ENCODE assay signal across 8 mouse cellular contexts in the genomic region with DNA sequence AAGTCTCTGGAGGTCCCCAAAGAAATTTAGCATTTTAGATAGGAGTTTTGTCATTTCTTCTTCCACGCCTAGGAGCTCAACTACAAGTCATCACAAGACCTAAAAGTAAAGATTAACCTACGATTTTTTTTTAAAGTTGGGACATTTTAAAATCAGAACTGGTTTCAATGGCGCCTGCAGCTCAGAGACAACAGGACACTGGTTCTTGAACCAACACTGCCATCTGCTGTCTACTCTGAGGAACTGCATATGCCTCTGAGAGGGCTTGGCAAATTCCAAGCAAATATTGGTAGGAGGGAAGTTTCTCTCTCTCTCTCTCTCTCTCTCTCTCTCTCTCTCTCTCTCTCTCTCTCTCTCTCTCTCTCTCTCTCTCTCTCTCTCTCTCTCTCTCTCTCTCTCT. TPM values are rescaled to one million over a fixed set of nuclear protein-coding genes. Genes with fewer than 3 reads are reported as not detected.
DNase-seq lines count a peak whose midpoint lies in the region; ATAC-seq and TF ChIP-seq lines count a peak whose summit lies in the region.
"Had no signal": no experiment of that assay in that cellular context is flagged by ENCODE, and none has a peak within 500 bp of the region (broad histone marks: within the 10 kb centered on the region; RNA-seq: fewer than 3 reads in every experiment).

No protein-coding gene starts in this region.

- TF ChIP-seq CTCF in MEL (IDR thresholded peaks at IDR 0.05 in 2 of 3, conservative IDR thresholded peaks at IDR 0.05 in 1 of 3; ENCODE audit: control insufficient read depth in 1 of 3, insufficient read depth in 1 of 3, low read depth in 2 of 3, low read length in 3 of 3, poor library complexity in 1 of 3, severe bottlenecking in 1 of 3): peak; percentile 78 to 89 (median 84)
- peak; percentile 90 for TF ChIP-seq CTCF in kidney, adult 2 months (conservative IDR thresholded peaks at IDR 0.05; ENCODE audit: insufficient read depth, insufficient read length, low read depth, low read length)

- H3K27me3 ChIP-seq in MEL (ENCODE audit: control insufficient read depth in 1 of 2, insufficient read depth in 2 of 2, low read length in 2 of 2): 0 out of 4 replicates have a peak, but pooled peaks cover 0 to 2% of the 10 kb centered on the region in 2 experiments
- peaks cover 9% of the 10 kb centered on the region for H3K27me3 ChIP-seq in kidney, adult 2 months (replicated peaks; ENCODE audit: control insufficient read depth, insufficient read depth, low read length)
- peaks cover 51% of the 10 kb centered on the region for H3K27me3 ChIP-seq in liver, embryonic 15.5 days
- peaks cover 38% of the 10 kb centered on the region for H3K27me3 ChIP-seq in neural tube, embryonic 11.5 days (ENCODE audit: control insufficient read depth, insufficient read depth, low read length)

- peak overlapping the region; percentile 44 to 61 for H3K4me3 ChIP-seq in MEL (ENCODE audit: control insufficient read depth in 1 of 2, insufficient read depth in 1 of 2, low read depth in 2 of 2, low read length in 2 of 2)
- peak overlapping the region; percentile 56; the same call in 1 of the 2 replicates for H3K4me3 ChIP-seq in kidney, adult 2 months (ENCODE audit: insufficient read depth, low read depth, low read length)
- H3K4me3 ChIP-seq in liver, embryonic 15.5 days (replicated peaks): peak overlapping the region; percentile 42
- H3K4me3 ChIP-seq in neural tube, embryonic 11.5 days (ENCODE audit: low read depth, low read length): peak overlapping the region; percentile 51

- H3K4me1 ChIP-seq in MEL (ENCODE audit: control insufficient read depth in 1 of 2, insufficient read depth in 2 of 2, low read length in 2 of 2): no peaks in the 10 kb centered on the region
- no peaks in the 10 kb centered on the region; the same call in 1 of the 2 replicates for H3K4me1 ChIP-seq in kidney, adult 2 months (ENCODE audit: control insufficient read depth, insufficient read depth, low read length)
- peaks cover 19% of the 10 kb centered on the region; the same call in 1 of the 2 replicates for H3K4me1 ChIP-seq in liver, embryonic 15.5 days (replicated peaks)
- peaks cover 11% of the 10 kb centered on the region for H3K4me1 ChIP-seq in neural tube, embryonic 11.5 days (ENCODE audit: control insufficient read depth, insufficient read depth, low read length)

- no peak overlapping the region for H3K27ac ChIP-seq in MEL (ENCODE audit: control insufficient read depth, low read depth, low read length)
- no peak overlapping the region for H3K27ac ChIP-seq in kidney, adult 2 months (ENCODE audit: insufficient read depth, low read depth, low read length)
- no peak overlapping the region for H3K27ac ChIP-seq in liver, embryonic 15.5 days (replicated peaks)
- no peak overlapping the region for H3K27ac ChIP-seq in neural tube, embryonic 11.5 days (ENCODE audit: low read depth, low read length)
- H3K27ac ChIP-seq: macrophage had no signal

- ATAC-seq in liver, embryonic 15.5 days (ENCODE audit: insufficient read depth): no peak
- no peak for ATAC-seq in neural tube, embryonic 11.5 days (ENCODE audit: insufficient read depth, low FRiP score, low TSS enrichment)

- TF ChIP-seq EP300 in MEL (IDR thresholded peaks at IDR 0.05; ENCODE audit: low read depth in 1 of 2, low read length in 2 of 2): no peak

- H3K36me3 ChIP-seq in MEL (ENCODE audit: control insufficient read depth in 1 of 2, insufficient read depth in 2 of 2, low read length in 2 of 2): no peaks in the 10 kb centered on the region
- H3K36me3 ChIP-seq in kidney, adult 2 months (ENCODE audit: control insufficient read depth, insufficient read depth, low read length): no peaks in the 10 kb centered on the region
- H3K36me3 ChIP-seq in liver, embryonic 15.5 days (replicated peaks): no peaks in the 10 kb centered on the region
- H3K36me3 ChIP-seq in neural tube, embryonic 11.5 days (ENCODE audit: control insufficient read depth, insufficient read depth, low read length): no peaks in the 10 kb centered on the region

- no peaks in the 10 kb centered on the region for H3K9me3 ChIP-seq in MEL (replicated peaks; ENCODE audit: insufficient read depth, low read length)
- H3K9me3 ChIP-seq in liver, embryonic 15.5 days (replicated peaks): no peaks in the 10 kb centered on the region
- no peaks in the 10 kb centered on the region for H3K9me3 ChIP-seq in neural tube, embryonic 11.5 days (ENCODE audit: control insufficient read depth, low read length)

- no peak for TF ChIP-seq POLR2A in MEL (IDR thresholded peaks at IDR 0.05; ENCODE audit: control insufficient read depth in 1 of 2, insufficient read depth in 1 of 2, low read depth in 1 of 2, low read length in 2 of 2, poor library complexity in 1 of 2)
- TF ChIP-seq POLR2A in kidney, adult 2 months (IDR thresholded peaks at IDR 0.05; ENCODE audit: low read depth, low read length): no peak

- no peaks in the 10 kb centered on the region for H3K79me2 ChIP-seq in MEL (ENCODE audit: control insufficient read depth, insufficient read depth, low read length, poor library complexity)

- peak overlapping the region; percentile 64 for H3K4me2 ChIP-seq in liver, embryonic 15.5 days
- H3K4me2 ChIP-seq in neural tube, embryonic 11.5 days (ENCODE audit: low read depth): peak overlapping the region; percentile 90

- WGBS in kidney, adult 2 months: 3% methylated on average over 3 of the region's 3 CpGs
- WGBS in liver, embryonic 15.5 days (ENCODE audit: insufficient replicate concordance): 0% methylated on average over 3 of the region's 3 CpGs
- 1% methylated on average over 3 of the region's 3 CpGs for WGBS in neural tube, embryonic 11.5 days

- peak; percentile 96 for TF ChIP-seq RAD21 in MEL (IDR thresholded peaks at IDR 0.05; ENCODE audit: low read depth, low read length)

- DNase-seq in CD4-positive helper T cell, adult 2 months (ENCODE audit: low read depth, low spot score): peak; percentile 60
- peak; percentile 85 for DNase-seq in MEL (ENCODE audit: low read depth, low spot score)
- DNase-seq in cerebellum, postnatal 25 days: peak; percentile 50 to 69
- peak; percentile 77 to 78 for DNase-seq in heart, adult 18-20 months
- DNase-seq in kidney, adult 2 months: peak; percentile 78
- peak; percentile 66 for DNase-seq in neural tube, embryonic 11.5 days (ENCODE audit: low spot score)

- no peak overlapping the region for H3K9ac ChIP-seq in MEL (ENCODE audit: control insufficient read depth, low read depth, low read length, poor library complexity, severe bottlenecking)
- no peak overlapping the region for H3K9ac ChIP-seq in liver, embryonic 15.5 days
- no peak overlapping the region for H3K9ac ChIP-seq in neural tube, embryonic 11.5 days (ENCODE audit: low read length)

TF ChIP-seq in MEL, 35 proteins besides CTCF, POLR2A, EP300 and RAD21:
- no peak for TF ChIP-seq GABPA (IDR thresholded peaks at IDR 0.05; ENCODE audit: low read depth, low read length)
- TF ChIP-seq ZC3H11A (IDR thresholded peaks at IDR 0.05; ENCODE audit: low read depth, low read length): peak; percentile 95
- no peak for TF ChIP-seq KAT2A (conservative IDR thresholded peaks at IDR 0.05; ENCODE audit: low read depth, low read length)
- TF ChIP-seq MXI1 (IDR thresholded peaks at IDR 0.05; ENCODE audit: low read depth, low read length): no peak
- peak; percentile 65; the same call in 1 of the 2 replicates for TF ChIP-seq JUND (IDR thresholded peaks at IDR 0.05; ENCODE audit: low read depth, low read length)
- TF ChIP-seq MAFK (IDR thresholded peaks at IDR 0.05; ENCODE audit: borderline replicate concordance, low read depth, low read length): no peak
- no peak for TF ChIP-seq GATA1 (IDR thresholded peaks at IDR 0.05; ENCODE audit: low read depth, low read length)
- no peak for TF ChIP-seq CHD2 (IDR thresholded peaks at IDR 0.05; ENCODE audit: low read length)
- no peak for TF ChIP-seq UBTF (IDR thresholded peaks at IDR 0.05; ENCODE audit: borderline replicate concordance, insufficient read depth, low read depth, low read length)
- TF ChIP-seq TCF12 (IDR thresholded peaks at IDR 0.05; ENCODE audit: low read depth, low read length): no peak
- TF ChIP-seq ZNF384 (IDR thresholded peaks at IDR 0.05; ENCODE audit: low read depth, low read length): peak; percentile 69
- TF ChIP-seq MYB (IDR thresholded peaks at IDR 0.05; ENCODE audit: low read depth, low read length): no peak
- TF ChIP-seq POLR2AphosphoS5 (IDR thresholded peaks at IDR 0.05; ENCODE audit: borderline replicate concordance, low read depth, low read length): no peak
- no peak for TF ChIP-seq CHD1 (IDR thresholded peaks at IDR 0.05; ENCODE audit: low read depth, low read length)
- TF ChIP-seq SMC3 (IDR thresholded peaks at IDR 0.05; ENCODE audit: low read depth, low read length): peak; percentile 90
- TF ChIP-seq ZKSCAN1 (IDR thresholded peaks at IDR 0.05; ENCODE audit: low read depth, low read length): no peak
- TF ChIP-seq USF1 (IDR thresholded peaks at IDR 0.05; ENCODE audit: low read depth, low read length): no peak
- TF ChIP-seq E2F4 (IDR thresholded peaks at IDR 0.05; ENCODE audit: borderline replicate concordance, low read depth, low read length): no peak

RNA-seq across cellular contexts. Expression of a gene that starts 4.9 kb away (rescaled TPM):
- total RNA-seq in MEL (2012; rRNA removed): not detected in 2 replicates
- polyA plus RNA-seq in MEL (2012; ENCODE audit: insufficient read depth in 1 of 2, insufficient read length in 2 of 2, low read depth in 1 of 2, low replicate concordance in 2 of 2, missing spikeins in 1 of 2): under 1 TPM in 1 of 2 experiments, not detected in 1; 0.07 TPM
- total RNA-seq in heart, adult 18-20 months (2021): 10 to 100 TPM; 20.5 to 23.7 TPM
- polyA plus RNA-seq in kidney, adult 2 months (2012; rRNA removed): 22.6 and 26.0 TPM in 2 replicates
- 1.3 and 1.7 TPM in 2 replicates for polyA plus RNA-seq in liver, embryonic 15.5 days (2015; fragmentation: Nextera tagmentation; extraction: Ambion mirVana)
- polyA plus RNA-seq in neural tube, embryonic 11.5 days (2014; fragmentation: Nextera tagmentation; extraction: Ambion mirVana): 39.6 and 43.2 TPM in 2 replicates
- polyA plus RNA-seq: macrophage had no signal
